Mouse (Mus musculus) lung, embryonic 16.5 days (tissue): ENCODE results near the gene Lonp1. TPM values are rescaled to one million over a fixed set of nuclear protein-coding genes. Genes with fewer than 3 reads are reported as not detected.
"Not testable (repeated sequence)": the region's sequence is repeated elsewhere in the genome, so short reads cannot be mapped to it uniquely, and the experiment has no call there.

Experiments used
- ATAC-seq: fragments of 200-750 bp; cut with Nextera tagmentation; 2 replicates; pipeline ENCODE4 v1.8.0; 2017; ENCODE audit warnings: low read depth, mild to moderate bottlenecking, moderate library complexity
- H3K27ac ChIP-seq: fragments of 300-500 bp; sonication (generic); 2 replicates; pipeline ENCODE4 v1.5.1; 2014; ENCODE audit warnings: mild to moderate bottlenecking, control low read depth, low read length
- H3K27me3 ChIP-seq: fragments of 300-500 bp; sonication (generic); 2 replicates; pipeline ENCODE4 v1.6.1; 2014; ENCODE audit warnings: low read depth, low read length, mixed read lengths; ENCODE audit not compliant: control insufficient read depth, insufficient read depth
- H3K36me3 ChIP-seq: fragments of 300-500 bp; sonication (generic); 2 replicates; pipeline ENCODE4 v1.6.1; 2014; ENCODE audit warnings: low read length; ENCODE audit not compliant: control insufficient read depth, insufficient read depth
- H3K4me1 ChIP-seq: fragments of 300-500 bp; sonication (generic); replicated peaks from 2 replicates; pipeline ENCODE4 v1.6.1; 2014; ENCODE audit warnings: low read length, mixed read lengths; ENCODE audit not compliant: control insufficient read depth, insufficient read depth
- H3K4me2 ChIP-seq: fragments of 300-500 bp; sonication (generic); 2 replicates; pipeline ENCODE4 v1.6.1; 2014; ENCODE audit warnings: low read depth, low read length, control low read depth
- H3K4me3 ChIP-seq: fragments of 300-500 bp; sonication (generic); 2 replicates; pipeline ENCODE4 v1.5.1; 2014; ENCODE audit warnings: mild to moderate bottlenecking, low read length, control low read depth
- H3K9ac ChIP-seq: fragments of 300-500 bp; sonication (generic); 2 replicates; pipeline ENCODE4 v1.6.1; 2014; ENCODE audit warnings: low read length, control low read depth
- H3K9me3 ChIP-seq: fragments of 300-500 bp; sonication (generic); 2 replicates; pipeline ENCODE4 v1.6.1; 2016; ENCODE audit warnings: low read length; ENCODE audit not compliant: control insufficient read depth
- WGBS: fragments of 180-500 bp; shearing (Covaris S2); extraction: QIAGEN DNeasy Blood & Tissue Kit; methylation state at CpG from one replicate; pipeline ENCODE4 v1.1.7; 2014; 5-methylcytosine and 5-hydroxymethylcytosine counted together
- polyA plus RNA-seq: library from polyadenylated mRNA; unstranded; fragments of >200 nt; fragmentation: Nextera tagmentation; extraction: Ambion mirVana; gene quantifications from 2 replicates; pipeline ENCODE4 v1.2.1, GENCODE M21; 2015

Gene Lonp1
- polyA plus RNA-seq, 1 experiment from 2014 or later = 41.1 TPM

GRCm38 (mm10) chr17:56614391-56615135, 12.1 kb downstream of the Lonp1 start:
- Histone ChIP-seq H3K9ac (peak overlapping the region; percentile 74), H3K27me3 (no peaks in the 10 kb centered on the region), H3K4me1 (peaks cover 26% of the 10 kb centered on the region), H3K27ac (no peak overlapping the region), H3K4me3 (peak overlapping the region; percentile 75), H3K36me3 (peaks cover 28% of the 10 kb centered on the region), H3K4me2 (peak overlapping the region; percentile 96), H3K9me3 (no peaks in the 10 kb centered on the region)
- WGBS = 14% methylated on average over 14 of the region's 14 CpGs
- no peak for ATAC-seq

GRCm38 (mm10) chr17:56613893-56614292, 12.8 kb downstream of the Lonp1 start:
- ATAC-seq, H3K9me3 ChIP-seq, H3K27me3 ChIP-seq: not testable (repeated sequence)
- peak overlapping the region; percentile 75 for H3K4me3 ChIP-seq
- WGBS = 0% methylated on average over 23 of the region's 26 CpGs
- H3K27ac ChIP-seq = peak overlapping the region; percentile 76
- peak overlapping the region; percentile 96 for H3K4me2 ChIP-seq
- peaks cover 28% of the 10 kb centered on the region for H3K4me1 ChIP-seq
- H3K9ac ChIP-seq = peak overlapping the region; percentile 74
- peaks cover 22% of the 10 kb centered on the region for H3K36me3 ChIP-seq

- peak; percentile 53 for ATAC-seq
Observed at GRCm38 (mm10) chr17:56613236-56613844, 13.3 kb downstream of the Lonp1 start, which contains the start of gene Rpl36. Gene Rpl36 (plus strand): TSS chr17:56613416.

GRCm38 (mm10) chr17:56612565-56612939, 14.1 kb downstream of the Lonp1 start:
- not testable (repeated sequence) for H3K9me3 ChIP-seq, H3K27me3 ChIP-seq, H3K4me3 ChIP-seq, H3K4me2 ChIP-seq, ATAC-seq, H3K27ac ChIP-seq
- WGBS = 69% methylated on average over 10 of the region's 10 CpGs
- peaks cover 37% of the 10 kb centered on the region for H3K4me1 ChIP-seq
- 0 out of 2 replicates have a peak overlapping the region, but pooled peaks have one; percentile 31 for H3K9ac ChIP-seq
- H3K36me3 ChIP-seq = peaks cover 15% of the 10 kb centered on the region; the same call in 1 of the 2 replicates

More at GRCm38 (mm10) chr17:56613236-56613844, 13.3 kb downstream of the Lonp1 start, which contains the start of gene Rpl36:
- Histone ChIP-seq H3K27me3 (no peaks in the 10 kb centered on the region), H3K4me1 (peaks cover 33% of the 10 kb centered on the region), H3K27ac (peak within 1 kb of the TSS; percentile 76), H3K4me2 (peak within 1 kb of the TSS; percentile 96), H3K9ac (peak within 1 kb of the TSS; percentile 74), H3K4me3 (peak within 1 kb of the TSS; percentile 75), H3K36me3 (peaks cover 16% of the 10 kb centered on the region), H3K9me3 (no peaks in the 10 kb centered on the region)
- under 1% methylated on average over 52 of the region's 52 CpGs for WGBS

GRCm38 (mm10) chr17:56611861-56612564, 14.7 kb downstream of the Lonp1 start:
- 0 out of 2 replicates have a peak overlapping the region, but pooled peaks have one; percentile 9 for H3K4me3 ChIP-seq
- no peak overlapping the region for H3K27ac ChIP-seq
- H3K9me3 ChIP-seq = no peaks in the 10 kb centered on the region
- H3K4me2 ChIP-seq = no peak overlapping the region
- H3K9ac ChIP-seq = 0 out of 2 replicates have a peak overlapping the region, but pooled peaks have one; percentile 31
- peaks cover 37% of the 10 kb centered on the region for H3K4me1 ChIP-seq
- peaks cover 17% of the 10 kb centered on the region; the same call in 1 of the 2 replicates for H3K36me3 ChIP-seq
- 17% methylated on average over 14 of the region's 14 CpGs for WGBS
- no peaks in the 10 kb centered on the region for H3K27me3 ChIP-seq
- no peak for ATAC-seq

GRCm38 (mm10) chr17:56611323-56611722, 15.4 kb downstream of the Lonp1 start:
- H3K27ac ChIP-seq = no peak overlapping the region
- no peak overlapping the region for H3K9ac ChIP-seq
- peaks cover 21% of the 10 kb centered on the region for H3K36me3 ChIP-seq
- 65% methylated on average over 2 of the region's 2 CpGs for WGBS
- H3K4me2 ChIP-seq = no peak overlapping the region
- no peaks in the 10 kb centered on the region for H3K27me3 ChIP-seq
- H3K4me3 ChIP-seq = no peak overlapping the region
- no peaks in the 10 kb centered on the region for H3K9me3 ChIP-seq
- peaks cover 37% of the 10 kb centered on the region for H3K4me1 ChIP-seq
- no peak for ATAC-seq

- Histone ChIP-seq H3K9me3 (no peaks in the 10 kb centered on the region), H3K9ac (peak within 1 kb of the TSS; percentile 82), H3K4me3 (peak within 1 kb of the TSS; percentile 68), H3K36me3 (peaks cover 30% of the 10 kb centered on the region), H3K4me2 (peak within 1 kb of the TSS; percentile 77), H3K27ac (peak within 1 kb of the TSS; percentile 80), H3K27me3 (no peaks in the 10 kb centered on the region), H3K4me1 (peaks cover 31% of the 10 kb centered on the region)
- WGBS = under 1% methylated on average over 44 of the region's 44 CpGs
- peak; percentile 91 for ATAC-seq
Observed at GRCm38 (mm10) chr17:56609452-56610171, 17.1 kb downstream of the Lonp1 start, which contains the start of gene 2410015M20Rik. Gene 2410015M20Rik (minus strand): TSS chr17:56609771.

- Histone ChIP-seq H3K27ac (no peak overlapping the region; the same call in 1 of the 2 replicates), H3K4me1 (peaks cover 26% of the 10 kb centered on the region), H3K4me2 (peak overlapping the region; percentile 61), H3K36me3 (peaks cover 35% of the 10 kb centered on the region), H3K4me3 (peak overlapping the region; percentile 68), H3K27me3 (no peaks in the 10 kb centered on the region), H3K9ac (peak overlapping the region; percentile 82), H3K9me3 (no peaks in the 10 kb centered on the region)
- 42% methylated on average over 5 of the region's 5 CpGs for WGBS
- ATAC-seq = no peak
Observed at GRCm38 (mm10) chr17:56608699-56609098, 18.0 kb downstream of the Lonp1 start.
